Mouse (Mus musculus): ENCODE results near the gene Zfp459.

- no peak for TF ChIP-seq CTCF (IDR thresholded peaks at IDR 0.05; ENCODE audit: extremely low read depth, insufficient read depth, insufficient read length, insufficient replicate concordance)
- no peak for TF ChIP-seq POLR2A (IDR thresholded peaks at IDR 0.05; ENCODE audit: low read depth, low read length)
These were observed 536 bp downstream of the Zfp459 start for GRCm38 (mm10) chr13:67420558-67421206.
